Mouse (Mus musculus) cerebellum, postnatal 4 days (tissue): Measurements from ENCODE around the gene Sorbs1.

ENCODE experiments used
- DNase-seq, 2 experiments: peaks; one replicate each; pipeline ENCODE4 v3.0.0; 2022; ENCODE audit warnings: low spot score in 2 of 2, mixed read lengths in 1 of 2

The Sorbs1 gene

GRCm38 (mm10) chr19:40374720-40375119 lies 138.9 kb downstream of the Sorbs1 start:
- no peak for DNase-seq

- DNase-seq: no peak
These were observed 140.9 kb downstream of the Sorbs1 start for GRCm38 (mm10) chr19:40372679-40373078.

- DNase-seq: no peak
These were observed 141.7 kb downstream of the Sorbs1 start for GRCm38 (mm10) chr19:40371866-40372265.

- DNase-seq: no peak
These were observed 143.4 kb downstream of the Sorbs1 start for GRCm38 (mm10) chr19:40369852-40370811.

GRCm38 (mm10) chr19:40368517-40368916 lies 145.1 kb downstream of the Sorbs1 start:
- no peak for DNase-seq

- no peak for DNase-seq
These were observed 147.2 kb downstream of the Sorbs1 start for GRCm38 (mm10) chr19:40366163-40366941.

GRCm38 (mm10) chr19:40365137-40365536 lies 148.4 kb downstream of the Sorbs1 start:
- DNase-seq: peak in 1 of 2 experiments; percentile 37

- no peak for DNase-seq
These were observed 150.1 kb downstream of the Sorbs1 start for GRCm38 (mm10) chr19:40363447-40363846.

- DNase-seq: no peak
These were observed 151.2 kb downstream of the Sorbs1 start for GRCm38 (mm10) chr19:40362203-40362865.

- no peak for DNase-seq
These were observed 153.7 kb downstream of the Sorbs1 start for GRCm38 (mm10) chr19:40359712-40360394.

- DNase-seq: no peak
These were observed 156.8 kb downstream of the Sorbs1 start for GRCm38 (mm10) chr19:40356536-40357522.

GRCm38 (mm10) chr19:40355075-40355474 lies 158.5 kb downstream of the Sorbs1 start:
- no peak for DNase-seq

- no peak for DNase-seq
These were observed 161.6 kb downstream of the Sorbs1 start for GRCm38 (mm10) chr19:40352006-40352405.

- no peak for DNase-seq
These were observed 162.7 kb downstream of the Sorbs1 start for GRCm38 (mm10) chr19:40350835-40351234.

- DNase-seq: no peak
These were observed 163.6 kb downstream of the Sorbs1 start for GRCm38 (mm10) chr19:40349713-40350671.

GRCm38 (mm10) chr19:40349281-40349680 lies 164.3 kb downstream of the Sorbs1 start:
- DNase-seq: no peak

GRCm38 (mm10) chr19:40348652-40349051 lies 164.9 kb downstream of the Sorbs1 start:
- DNase-seq: no peak

- peak in 1 of 2 experiments; percentile 72 for DNase-seq
These were observed 165.4 kb downstream of the Sorbs1 start for GRCm38 (mm10) chr19:40348175-40348574.

GRCm38 (mm10) chr19:40346908-40347307 lies 166.7 kb downstream of the Sorbs1 start:
- DNase-seq: no peak
